Mouse (Mus musculus): ENCODE results near the gene Aif1. TPM values are rescaled to one million over a fixed set of nuclear protein-coding genes. Genes with fewer than 3 reads are reported as not detected.

Gene Aif1
- total and polyA plus RNA-seq, 3 experiments, result 7.0 to 14.7 (median 14.1) TPM

DNA sequence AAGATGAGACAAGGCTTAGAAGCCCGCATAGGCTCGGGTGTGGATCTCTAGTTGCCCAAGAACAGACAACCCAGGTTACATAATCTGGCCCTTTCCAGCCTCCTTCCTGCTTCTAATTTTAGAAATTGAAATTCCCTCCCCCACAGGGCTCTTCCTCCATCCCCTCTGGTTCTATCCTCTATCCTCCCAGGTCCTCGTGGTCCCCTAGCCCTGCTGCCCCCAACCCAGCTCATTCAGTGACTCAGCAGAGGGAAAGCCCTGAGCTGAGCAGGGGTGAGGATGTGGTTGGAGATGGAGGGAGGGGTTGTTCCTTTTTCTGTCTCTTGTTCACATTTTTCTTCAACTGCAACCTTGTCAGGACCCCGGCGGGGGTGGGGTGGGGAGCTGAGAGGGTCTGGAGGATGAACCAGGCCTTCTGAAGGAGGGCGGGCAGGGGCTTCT is 43.8 kb upstream of the Aif1 start:
- H3K27ac ChIP-seq (ENCODE audit: insufficient read depth, low read depth), result peak overlapping the region; percentile 92
- H3K9me3 ChIP-seq (replicated peaks; ENCODE audit: low read length), result no peaks in the 10 kb centered on the region
- TF ChIP-seq RCOR1 (conservative IDR thresholded peaks at IDR 0.05; ENCODE audit: low read depth, low read length) (no peak), MAFK (IDR thresholded peaks at IDR 0.05; ENCODE audit: insufficient replicate concordance, low read length) (peak; percentile 46; the same call in 1 of the 2 replicates), MAZ (IDR thresholded peaks at IDR 0.05; ENCODE audit: low read depth, low read length) (peak; percentile 73; the same call in 1 of the 2 replicates), MAX (IDR thresholded peaks at IDR 0.05; ENCODE audit: low read length) (0 out of 2 replicates have a peak, but pooled peaks have one; percentile 10), TCF12 (IDR thresholded peaks at IDR 0.05; ENCODE audit: low read depth, low read length) (peak; percentile 44; the same call in 1 of the 2 replicates), JUN (IDR thresholded peaks at IDR 0.05; ENCODE audit: insufficient read depth, low read depth, low read length) (no peak), ZKSCAN1 (IDR thresholded peaks at IDR 0.05; ENCODE audit: borderline replicate concordance, low read depth, low read length) (no peak), SMC3 (IDR thresholded peaks at IDR 0.05; ENCODE audit: low read depth, low read length) (no peak), BHLHE40 (IDR thresholded peaks at IDR 0.05; ENCODE audit: low read depth, low read length) (peak; percentile 26; the same call in 1 of the 2 replicates), POLR2A (IDR thresholded peaks at IDR 0.05; ENCODE audit: low read depth, low read length) (peak; percentile 3; the same call in 1 of the 2 replicates), UBTF (IDR thresholded peaks at IDR 0.05; ENCODE audit: low read depth, low read length) (0 out of 2 replicates have a peak, but pooled peaks have one; percentile 9), ETS1 (conservative IDR thresholded peaks at IDR 0.05; ENCODE audit: low read depth, low read length) (peak; percentile 62), USF1 (IDR thresholded peaks at IDR 0.05; ENCODE audit: low read depth, low read length) (no peak), ZMIZ1 (IDR thresholded peaks at IDR 0.05; ENCODE audit: low read depth, low read length) (no peak), ZNF384 (IDR thresholded peaks at IDR 0.05; ENCODE audit: low read depth, low read length) (no peak), CHD2 (IDR thresholded peaks at IDR 0.05; ENCODE audit: low read length) (no peak; the same call in 1 of the 2 replicates), MEF2A (IDR thresholded peaks at IDR 0.05; ENCODE audit: borderline replicate concordance, low read depth, low read length) (peak; percentile 81; the same call in 1 of the 2 replicates)
- peaks cover 25 to 36% of the 10 kb centered on the region in 2 experiments for H3K36me3 ChIP-seq (replicated peaks in 1 of 2; ENCODE audit: control insufficient read depth in 1 of 2, insufficient read depth in 1 of 2, low read length in 1 of 2)
- dilution Hi-C loops (cut with MboI; ENCODE audit: extremely low pct_ligation_motif_present, extremely low pct_unique_long_range_greater_than_20kb, low sequenced_read_pairs) (no loop called here), in situ Hi-C loops (cut with MboI; ENCODE audit: low pct_ligation_motif_present, low pct_unique_long_range_greater_than_20kb, low sequenced_read_pairs) (no loop called here)
- no peaks in the 10 kb centered on the region for H3K27me3 ChIP-seq (replicated peaks)
- H3K4me3 ChIP-seq (replicated peaks in 1 of 3; ENCODE audit: low read depth in 2 of 3, low read length in 2 of 3, poor library complexity in 1 of 3), result no peak overlapping the region
- DNase-seq (ENCODE audit: extremely low read depth), result peak; percentile 76
- peaks cover 30 to 75% of the 10 kb centered on the region in 2 experiments for H3K4me1 ChIP-seq (ENCODE audit: control insufficient read depth in 1 of 2, insufficient read depth in 2 of 2)
- H3K79me2 ChIP-seq (replicated peaks; ENCODE audit: control insufficient read depth, extremely low read depth, insufficient read depth, poor library complexity, severe bottlenecking), result no peaks in the 10 kb centered on the region
- H3K4me2 ChIP-seq (ENCODE audit: insufficient read depth, low read depth, poor library complexity, severe bottlenecking), result peak overlapping the region; percentile 87
- H3K9ac ChIP-seq (ENCODE audit: insufficient read depth, low read depth), result peak overlapping the region; percentile 41; the same call in 1 of the 2 replicates

DNA sequence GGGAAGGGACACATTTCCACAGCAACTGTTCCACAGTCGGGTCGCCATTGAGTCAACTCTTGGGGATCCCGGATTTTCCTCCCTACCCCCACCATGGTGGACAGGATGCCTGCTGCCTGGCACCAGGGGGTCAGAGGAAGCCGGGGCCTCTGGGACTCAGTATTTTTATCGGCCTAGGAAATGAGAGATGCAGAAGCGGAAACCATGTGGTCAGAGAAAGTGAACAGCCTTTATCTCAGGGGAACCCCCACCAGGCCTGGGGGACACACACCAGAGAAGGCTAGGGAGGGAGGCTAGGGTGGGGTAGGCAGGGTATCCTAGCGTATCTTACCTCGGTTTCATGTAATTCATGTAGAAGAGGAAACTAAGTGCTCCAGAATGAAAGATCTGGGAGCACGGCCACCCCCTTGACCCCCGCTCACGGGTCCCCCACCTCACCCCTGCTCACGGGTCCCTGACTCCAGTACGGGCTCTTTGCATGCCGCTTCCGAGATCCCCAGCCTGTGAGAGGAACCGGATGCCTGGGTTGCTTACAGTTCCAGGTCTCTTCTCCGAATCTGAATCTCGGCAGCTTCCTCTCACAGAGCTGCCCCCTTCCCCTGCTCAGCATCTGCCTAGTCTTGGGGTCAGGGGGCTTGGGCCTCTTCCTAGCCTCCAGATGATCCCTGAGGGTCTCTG is 42.8 kb upstream of the Aif1 start:
- dilution Hi-C loops (cut with MboI; ENCODE audit: extremely low pct_ligation_motif_present, extremely low pct_unique_long_range_greater_than_20kb, low sequenced_read_pairs), result no loop called here
- Histone ChIP-seq H3K36me3 (replicated peaks in 1 of 2; ENCODE audit: control insufficient read depth in 1 of 2, insufficient read depth in 1 of 2, low read length in 1 of 2) (peaks cover 23 to 32% of the 10 kb centered on the region in 2 experiments), H3K4me1 (ENCODE audit: control insufficient read depth in 1 of 2, insufficient read depth in 2 of 2) (peaks cover 33 to 80% of the 10 kb centered on the region in 2 experiments)

More for the DNA sequence above, 42.8 kb upstream of the Aif1 start:
- Histone ChIP-seq H3K79me2 (replicated peaks; ENCODE audit: control insufficient read depth, extremely low read depth, insufficient read depth, poor library complexity, severe bottlenecking) (no peaks in the 10 kb centered on the region), H3K27ac (ENCODE audit: insufficient read depth, low read depth) (peak overlapping the region; percentile 92), H3K9me3 (replicated peaks; ENCODE audit: low read length) (no peaks in the 10 kb centered on the region), H3K27me3 (replicated peaks) (no peaks in the 10 kb centered on the region), H3K4me3 (replicated peaks in 1 of 3; ENCODE audit: low read depth in 2 of 3, low read length in 2 of 3, poor library complexity in 1 of 3) (peak overlapping the region in 1 of 3 experiments; percentile 19), H3K4me2 (ENCODE audit: insufficient read depth, low read depth, poor library complexity, severe bottlenecking) (peak overlapping the region; percentile 87), H3K9ac (ENCODE audit: insufficient read depth, low read depth) (peak overlapping the region; percentile 41; the same call in 1 of the 2 replicates)
- in situ Hi-C loops (cut with MboI; ENCODE audit: low pct_ligation_motif_present, low pct_unique_long_range_greater_than_20kb, low sequenced_read_pairs), result no loop called here
- TF ChIP-seq MYC (IDR thresholded peaks at IDR 0.05; ENCODE audit: low read depth, low read length) (no peak; the same call in 1 of the 2 replicates), BHLHE40 (IDR thresholded peaks at IDR 0.05; ENCODE audit: low read depth, low read length) (peak; percentile 78), MEF2A (IDR thresholded peaks at IDR 0.05; ENCODE audit: borderline replicate concordance, low read depth, low read length) (peak; percentile 79), CTCF (conservative IDR thresholded peaks at IDR 0.05 in 1 of 2, IDR thresholded peaks at IDR 0.05 in 1 of 2; ENCODE audit: low read depth in 2 of 2, low read length in 2 of 2) (no peak), ETS1 (conservative IDR thresholded peaks at IDR 0.05; ENCODE audit: low read depth, low read length) (peak; percentile 85), MAX (IDR thresholded peaks at IDR 0.05; ENCODE audit: low read length) (peak; percentile 43; the same call in 1 of the 2 replicates), RCOR1 (conservative IDR thresholded peaks at IDR 0.05; ENCODE audit: low read depth, low read length) (peak; percentile 61; the same call in 1 of the 2 replicates), POLR2AphosphoS2 (IDR thresholded peaks at IDR 0.05; ENCODE audit: low read depth, low read length) (no peak), MAFK (IDR thresholded peaks at IDR 0.05; ENCODE audit: insufficient replicate concordance, low read length) (peak; percentile 62; the same call in 1 of the 2 replicates), NELFE (IDR thresholded peaks at IDR 0.05; ENCODE audit: low read depth, low read length) (no peak), ZMIZ1 (IDR thresholded peaks at IDR 0.05; ENCODE audit: low read depth, low read length) (no peak), TCF12 (IDR thresholded peaks at IDR 0.05; ENCODE audit: low read depth, low read length) (peak; percentile 64; the same call in 1 of the 2 replicates), KAT2A (IDR thresholded peaks at IDR 0.05; ENCODE audit: insufficient replicate concordance, low read length) (0 out of 2 replicates have a peak, but pooled peaks have one; percentile 29), SMC3 (IDR thresholded peaks at IDR 0.05; ENCODE audit: low read depth, low read length) (no peak; the same call in 1 of the 2 replicates), MAZ (IDR thresholded peaks at IDR 0.05; ENCODE audit: low read depth, low read length) (peak; percentile 37; the same call in 1 of the 2 replicates), ZNF384 (IDR thresholded peaks at IDR 0.05; ENCODE audit: low read depth, low read length) (no peak), IRF4 (IDR thresholded peaks at IDR 0.05; ENCODE audit: low read depth, low read length) (peak; percentile 77), CHD2 (IDR thresholded peaks at IDR 0.05; ENCODE audit: low read length) (peak; percentile 60), EP300 (IDR thresholded peaks at IDR 0.05; ENCODE audit: low read length) (peak; percentile 56)
- DNase-seq (ENCODE audit: extremely low read depth), result peak; percentile 83

Measured in CH12.LX (cell line).